Mouse (Mus musculus): ENCODE measurements around the gene Zfp142.

Zfp142 gene

GRCm38 (mm10) chr1:74587773-74588445, at the start of gene Zfp142, which contains the start of gene Bcs1l:
Gene Zfp142 (minus strand): TSS chr1:74588246.
Gene Bcs1l (plus strand): TSS chr1:74588289.
- peak; percentile 97 to 99 for DNase-seq (ENCODE audit: low read depth in 2 of 2, low spot score in 2 of 2)

- no peak for DNase-seq (ENCODE audit: low read depth in 2 of 2, low spot score in 2 of 2)
These were observed 44.7 kb upstream of the Zfp142 start for GRCm38 (mm10) chr1:74632734-74633133.

- DNase-seq (ENCODE audit: low read depth in 2 of 2, low spot score in 2 of 2) = no peak
These were observed 40.0 kb upstream of the Zfp142 start for GRCm38 (mm10) chr1:74628001-74628400.

- no peak for DNase-seq (ENCODE audit: low read depth in 2 of 2, low spot score in 2 of 2)
These were observed 38.0 kb upstream of the Zfp142 start for GRCm38 (mm10) chr1:74626076-74626475.

- no peak for DNase-seq (ENCODE audit: low read depth in 2 of 2, low spot score in 2 of 2)
These were observed 36.1 kb upstream of the Zfp142 start for GRCm38 (mm10) chr1:74624183-74624582.

GRCm38 (mm10) chr1:74601267-74601962, 13.4 kb upstream of the Zfp142 start, which contains the start of the genes Rnf25 and Stk36:
Gene Rnf25 (minus strand): TSS chr1:74601397.
Gene Stk36 (plus strand): TSS chr1:74601445.
- peak; percentile 63 to 78 for DNase-seq (ENCODE audit: low read depth in 2 of 2, low spot score in 2 of 2)

GRCm38 (mm10) chr1:74600501-74601266, 12.6 kb upstream of the Zfp142 start:
- no peak for DNase-seq (ENCODE audit: low read depth in 2 of 2, low spot score in 2 of 2)

GRCm38 (mm10) chr1:74594434-74594833, 6.4 kb upstream of the Zfp142 start:
- no peak for DNase-seq (ENCODE audit: low read depth in 2 of 2, low spot score in 2 of 2)

GRCm38 (mm10) chr1:74587233-74587772, 743 bp downstream of the Zfp142 start:
- no peak for DNase-seq (ENCODE audit: low read depth in 2 of 2, low spot score in 2 of 2)

GRCm38 (mm10) chr1:74584616-74585398, 3.2 kb downstream of the Zfp142 start:
- DNase-seq (ENCODE audit: low read depth in 2 of 2, low spot score in 2 of 2) = no peak

- no peak for DNase-seq (ENCODE audit: low read depth in 2 of 2, low spot score in 2 of 2)
These were observed 5.4 kb downstream of the Zfp142 start for GRCm38 (mm10) chr1:74582621-74583020.

GRCm38 (mm10) chr1:74569739-74570719, 18.0 kb downstream of the Zfp142 start:
- no peak for DNase-seq (ENCODE audit: low read depth in 2 of 2, low spot score in 2 of 2)

GRCm38 (mm10) chr1:74565834-74566233, 22.2 kb downstream of the Zfp142 start:
- DNase-seq (ENCODE audit: low read depth in 2 of 2, low spot score in 2 of 2) = no peak

GRCm38 (mm10) chr1:74559061-74559460, 29.0 kb downstream of the Zfp142 start:
- no peak for DNase-seq (ENCODE audit: low read depth in 2 of 2, low spot score in 2 of 2)

- no peak for DNase-seq (ENCODE audit: low read depth in 2 of 2, low spot score in 2 of 2)
These were observed 43.9 kb downstream of the Zfp142 start, which contains the start of gene Usp37 for GRCm38 (mm10) chr1:74544184-74544583. Gene Usp37 (minus strand): TSS chr1:74544284.

- no peak for DNase-seq (ENCODE audit: low read depth in 2 of 2, low spot score in 2 of 2)
These were observed 45.5 kb downstream of the Zfp142 start, which contains the start of gene Plcd4 for GRCm38 (mm10) chr1:74542451-74542961. Gene Plcd4 (plus strand): TSS chr1:74542888.

GRCm38 (mm10) chr1:74538650-74539049, 49.4 kb downstream of the Zfp142 start:
- no peak for DNase-seq (ENCODE audit: low read depth in 2 of 2, low spot score in 2 of 2)

GRCm38 (mm10) chr1:74528589-74528988, 59.5 kb downstream of the Zfp142 start:
- no peak for DNase-seq (ENCODE audit: low read depth in 2 of 2, low spot score in 2 of 2)

GRCm38 (mm10) chr1:74524746-74525145, 63.3 kb downstream of the Zfp142 start:
- DNase-seq (ENCODE audit: low read depth in 2 of 2, low spot score in 2 of 2) = no peak

Data from CD8-positive naive resting alpha-beta T cell, adult 2 months (primary cell).